Mouse (Mus musculus) adrenal gland, adult 18-20 months (tissue): Measurements from ENCODE around the gene Exosc2. TPM values are rescaled to one million over a fixed set of nuclear protein-coding genes. Genes with fewer than 3 reads are reported as not detected.
"Not testable (repeated sequence)": the region's sequence is repeated elsewhere in the genome, so short reads cannot be mapped to it uniquely, and the experiment has no call there.

Experiments used
- DNase-seq, 2 experiments: peaks; one replicate each; pipeline ENCODE4 v3.0.0; 2021 to 2022; ENCODE audit warnings: low spot score in 2 of 2
- total RNA-seq, 2 experiments: library from RNA; stranded (reverse); gene quantifications; 1 replicate in 1 of 2; 2 replicates in 1 of 2; pipeline ENCODE4 v1.2.3; 2021

Gene Exosc2
- total RNA-seq, 2 experiments from 2014 or later = 21.9 to 24.5 TPM

GRCm38 (mm10) chr2:31663804-31664180 lies 6.7 kb upstream of the Exosc2 start:
- no peak for DNase-seq

- DNase-seq = no peak
Observed at GRCm38 (mm10) chr2:31667332-31667731, 3.2 kb upstream of the Exosc2 start.

- DNase-seq = no peak
Observed at GRCm38 (mm10) chr2:31678641-31679040, 8.1 kb downstream of the Exosc2 start.

- DNase-seq = not testable (repeated sequence)
Observed at GRCm38 (mm10) chr2:31681051-31681707, 10.7 kb downstream of the Exosc2 start.

- no peak for DNase-seq
Observed at GRCm38 (mm10) chr2:31681731-31682235, 11.3 kb downstream of the Exosc2 start.

GRCm38 (mm10) chr2:31683666-31684065 lies 13.2 kb downstream of the Exosc2 start:
- peak; percentile 34 to 62 for DNase-seq

GRCm38 (mm10) chr2:31688074-31688925 lies 17.8 kb downstream of the Exosc2 start, which contains the start of gene Abl1:
Abl1 (plus strand) TSS chr2:31688376.
- peak; percentile 81 to 82 for DNase-seq

- peak in 1 of 2 experiments; percentile 31 for DNase-seq
Observed at GRCm38 (mm10) chr2:31689045-31689444, 18.5 kb downstream of the Exosc2 start.

GRCm38 (mm10) chr2:31690063-31690462 lies 19.5 kb downstream of the Exosc2 start:
- no peak for DNase-seq

GRCm38 (mm10) chr2:31698209-31698608 lies 27.7 kb downstream of the Exosc2 start:
- no peak for DNase-seq

- no peak for DNase-seq
Observed at GRCm38 (mm10) chr2:31700545-31701446, 30.3 kb downstream of the Exosc2 start.

- DNase-seq = no peak
Observed at GRCm38 (mm10) chr2:31703226-31703625, 32.7 kb downstream of the Exosc2 start.

GRCm38 (mm10) chr2:31705914-31706313 lies 35.4 kb downstream of the Exosc2 start:
- no peak for DNase-seq

- no peak for DNase-seq
Observed at GRCm38 (mm10) chr2:31706531-31706930, 36.0 kb downstream of the Exosc2 start.

GRCm38 (mm10) chr2:31712716-31713115 lies 42.2 kb downstream of the Exosc2 start:
- DNase-seq = no peak

- no peak for DNase-seq
Observed at GRCm38 (mm10) chr2:31713813-31714212, 43.3 kb downstream of the Exosc2 start.

- DNase-seq = no peak
Observed at GRCm38 (mm10) chr2:31714780-31715179, 44.3 kb downstream of the Exosc2 start.

- DNase-seq = no peak
Observed at GRCm38 (mm10) chr2:31715985-31716384, 45.5 kb downstream of the Exosc2 start.

GRCm38 (mm10) chr2:31719202-31719880 lies 48.8 kb downstream of the Exosc2 start:
- DNase-seq = no peak

- no peak for DNase-seq
Observed at GRCm38 (mm10) chr2:31719944-31720343, 49.4 kb downstream of the Exosc2 start.
